Mouse (Mus musculus): Measurements from ENCODE around the gene Klhdc1.

- TF ChIP-seq CTCF (IDR thresholded peaks at IDR 0.05) (no peak), POLR2A (IDR thresholded peaks at IDR 0.05; ENCODE audit: insufficient read depth, low read depth, low read length) (no peak)
Measured at GRCm38 (mm10) chr12:69198985-69199384, 42.0 kb upstream of the Klhdc1 start.
